Mouse (Mus musculus) midbrain, embryonic 15.5 days (tissue): ENCODE measurements around the gene C2cd4d. TPM values are rescaled to one million over a fixed set of nuclear protein-coding genes. Genes with fewer than 3 reads are reported as not detected.

Experiments used
- ATAC-seq: fragments of 200-750 bp; cut with Nextera tagmentation; replicated peaks from 2 replicates; pipeline ENCODE4 v1.8.0; 2017; ENCODE audit warnings: moderate TSS enrichment
- H3K27ac ChIP-seq: fragments of 300-500 bp; sonication (generic); 2 replicates; pipeline ENCODE4 v1.5.1; 2015; ENCODE audit warnings: mild to moderate bottlenecking, inconsistent platforms
- H3K27me3 ChIP-seq: fragments of 300-500 bp; sonication (generic); replicated peaks from 2 replicates; pipeline ENCODE4 v1.6.1; 2015; ENCODE audit warnings: inconsistent platforms
- H3K36me3 ChIP-seq: fragments of 300-500 bp; sonication (generic); replicated peaks from 2 replicates; pipeline ENCODE4 v1.6.1; 2015; ENCODE audit warnings: inconsistent platforms
- H3K4me1 ChIP-seq: fragments of 300-500 bp; sonication (generic); 2 replicates; pipeline ENCODE4 v1.6.1; 2015; ENCODE audit warnings: inconsistent platforms
- H3K4me2 ChIP-seq: fragments of 300-500 bp; sonication (generic); 2 replicates; pipeline ENCODE4 v1.6.1; 2015; ENCODE audit warnings: inconsistent platforms, mild to moderate bottlenecking, moderate library complexity
- H3K4me3 ChIP-seq: fragments of 300-500 bp; sonication (generic); 2 replicates; pipeline ENCODE4 v1.5.1; 2015; ENCODE audit warnings: mild to moderate bottlenecking, inconsistent platforms
- H3K9ac ChIP-seq: fragments of 300-500 bp; sonication (generic); 2 replicates; pipeline ENCODE4 v1.6.1; 2015; ENCODE audit warnings: mild to moderate bottlenecking, inconsistent platforms
- H3K9me3 ChIP-seq: fragments of 300-500 bp; sonication (generic); 2 replicates; pipeline ENCODE4 v1.6.1; 2016; ENCODE audit warnings: inconsistent platforms
- WGBS: fragments of 180-500 bp; shearing (Covaris S2); methylation state at CpG from one replicate; pipeline ENCODE4 v1.1.7; 2015; ENCODE audit warnings: mixed read lengths; 5-methylcytosine and 5-hydroxymethylcytosine counted together
- polyA plus RNA-seq: library from polyadenylated mRNA; unstranded; fragments of >200 nt; fragmentation: Nextera tagmentation; extraction: Ambion mirVana; gene quantifications from 2 replicates; pipeline ENCODE4 v1.2.1, GENCODE M21; 2015

The C2cd4d gene
- polyA plus RNA-seq = 2.8 and 3.2 TPM in 2 replicates

- ATAC-seq = no peak
- H3K4me1 ChIP-seq = peaks cover 12% of the 10 kb centered on the region; the same call in 1 of the 2 replicates
These were observed at the start of gene C2cd4d for GRCm38 (mm10) chr3:94362138-94362537. C2cd4d (plus strand) TSS chr3:94362438.

DNA sequence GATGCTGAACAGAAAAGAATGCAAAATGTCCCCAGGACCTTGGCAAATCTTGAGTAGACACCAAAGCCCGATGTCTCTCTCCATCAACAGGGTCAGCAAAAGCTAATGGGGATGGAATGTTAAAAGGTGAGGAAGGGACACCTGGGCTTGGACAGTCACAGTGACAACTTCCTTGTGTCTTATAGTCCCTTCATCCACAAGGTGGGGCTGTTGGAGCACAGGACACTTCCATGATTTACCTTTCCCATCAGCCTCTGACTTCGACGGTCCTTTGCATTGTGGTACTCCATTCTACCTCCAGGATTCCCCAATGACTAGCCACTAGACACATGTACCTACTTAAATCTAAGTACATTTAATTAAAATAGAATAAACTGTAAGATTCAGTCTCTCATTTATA lies 33.6 kb upstream of the C2cd4d start:
- WGBS = 71% methylated on average over 3 of the region's 3 CpGs
- no peak overlapping the region for H3K4me2 ChIP-seq

More at GRCm38 (mm10) chr3:94362138-94362537, at the start of gene C2cd4d:
- H3K9me3 ChIP-seq = no peaks in the 10 kb centered on the region
- WGBS = 27% methylated on average over 7 of the region's 7 CpGs
- H3K4me2 ChIP-seq = peak within 1 kb of the TSS; percentile 91
- H3K27ac ChIP-seq = 0 out of 2 replicates have a peak within 1 kb of the TSS, but pooled peaks have one; percentile 69
- peaks cover 7% of the 10 kb centered on the region; the same call in 1 of the 2 replicates for H3K27me3 ChIP-seq
- H3K9ac ChIP-seq = peak within 1 kb of the TSS; percentile 81
- H3K36me3 ChIP-seq = no peaks in the 10 kb centered on the region
- peak within 1 kb of the TSS; percentile 57 for H3K4me3 ChIP-seq

GRCm38 (mm10) chr3:94334442-94334841 lies 27.8 kb upstream of the C2cd4d start:
- H3K4me3 ChIP-seq = no peak overlapping the region
- WGBS = 88% methylated on average over 4 of the region's 4 CpGs
- H3K27ac ChIP-seq = no peak overlapping the region
- no peak overlapping the region for H3K9ac ChIP-seq
- no peaks in the 10 kb centered on the region for H3K4me1 ChIP-seq
- no peak for ATAC-seq
- no peaks in the 10 kb centered on the region for H3K9me3 ChIP-seq
- no peak overlapping the region for H3K4me2 ChIP-seq
- H3K27me3 ChIP-seq = no peaks in the 10 kb centered on the region
- H3K36me3 ChIP-seq = peaks cover 8% of the 10 kb centered on the region; the same call in 1 of the 2 replicates

More for the DNA sequence above, 33.6 kb upstream of the C2cd4d start:
- Histone ChIP-seq H3K27ac (no peak overlapping the region), H3K9me3 (no peaks in the 10 kb centered on the region), H3K4me3 (no peak overlapping the region), H3K36me3 (peaks cover 19% of the 10 kb centered on the region), H3K4me1 (no peaks in the 10 kb centered on the region), H3K27me3 (no peaks in the 10 kb centered on the region), H3K9ac (no peak overlapping the region)
- ATAC-seq = no peak

GRCm38 (mm10) chr3:94338522-94338921 lies 23.7 kb upstream of the C2cd4d start:
- Histone ChIP-seq H3K27me3 (no peaks in the 10 kb centered on the region), H3K4me3 (no peak overlapping the region), H3K27ac (no peak overlapping the region), H3K4me2 (no peak overlapping the region), H3K9ac (no peak overlapping the region), H3K9me3 (no peaks in the 10 kb centered on the region), H3K36me3 (no peaks in the 10 kb centered on the region), H3K4me1 (peaks cover 3% of the 10 kb centered on the region; the same call in 1 of the 2 replicates)
- no peak for ATAC-seq
- WGBS = 89% methylated on average over 3 of the region's 3 CpGs

DNA sequence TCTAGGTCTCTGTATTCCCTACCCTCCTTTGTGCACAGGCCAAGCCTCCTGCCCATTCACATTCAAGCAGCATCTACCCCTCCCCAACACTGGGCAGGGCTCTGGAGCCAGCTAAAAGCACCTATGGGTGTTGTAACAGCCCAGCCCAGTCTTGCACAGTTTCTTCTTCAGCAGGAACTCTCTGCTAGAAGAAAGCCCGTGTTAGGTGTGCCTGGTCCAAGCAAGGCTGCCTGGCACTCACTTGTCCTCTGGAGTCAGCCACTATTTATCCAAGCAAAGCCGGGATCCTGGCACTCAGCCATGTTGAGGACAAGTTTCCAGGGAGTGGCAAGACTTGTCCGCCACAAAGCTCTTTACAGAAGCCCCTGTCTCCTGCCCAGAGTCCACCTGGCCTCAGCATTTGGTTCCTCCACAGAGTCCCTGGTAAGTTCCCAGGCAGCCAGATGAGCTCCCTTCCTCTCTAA lies 20.2 kb upstream of the C2cd4d start, which contains the start of gene Them5:
Them5 (plus strand) TSS at position 141 of the 464 bp plus-strand sequence.
- no peak within 1 kb of the TSS for H3K9ac ChIP-seq
- no peaks in the 10 kb centered on the region for H3K27me3 ChIP-seq
- no peaks in the 10 kb centered on the region for H3K36me3 ChIP-seq
- H3K4me3 ChIP-seq = no peak within 1 kb of the TSS
- WGBS = 58% methylated on average over 3 of the region's 3 CpGs
- H3K27ac ChIP-seq = 0 out of 2 replicates have a peak within 1 kb of the TSS, but pooled peaks have one; percentile 9
- H3K4me1 ChIP-seq = peaks cover 3% of the 10 kb centered on the region; the same call in 1 of the 2 replicates
- H3K4me2 ChIP-seq = no peak within 1 kb of the TSS
- 0 out of 2 replicates have a peak, but pooled peaks have one; percentile 20 for ATAC-seq
- no peaks in the 10 kb centered on the region for H3K9me3 ChIP-seq

DNA sequence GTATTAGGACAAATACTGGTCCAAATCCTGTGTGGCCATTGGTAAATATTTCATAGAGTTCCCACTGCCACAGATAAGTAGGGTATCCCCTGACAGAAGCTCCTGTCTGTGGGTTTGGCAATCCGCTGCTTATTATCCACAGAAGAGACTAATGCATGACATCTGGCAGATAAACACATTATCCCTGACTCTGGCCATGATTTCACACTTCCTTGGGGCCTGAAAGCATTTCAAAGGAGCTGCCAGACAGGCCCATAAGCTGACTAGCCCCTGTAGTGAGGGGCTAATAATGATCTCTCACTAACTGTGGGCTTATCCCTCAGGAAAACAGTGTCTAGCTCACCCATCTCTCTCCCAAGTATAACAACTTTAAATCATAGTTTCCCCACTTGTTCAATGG lies 19.7 kb upstream of the C2cd4d start:
- WGBS = 35% methylated on average over 1 of the region's 1 CpGs
- Histone ChIP-seq H3K4me2 (no peak overlapping the region), H3K9ac (no peak overlapping the region), H3K27me3 (no peaks in the 10 kb centered on the region), H3K36me3 (no peaks in the 10 kb centered on the region), H3K4me3 (no peak overlapping the region), H3K4me1 (peaks cover 3% of the 10 kb centered on the region; the same call in 1 of the 2 replicates), H3K27ac (no peak overlapping the region), H3K9me3 (no peaks in the 10 kb centered on the region)
- ATAC-seq = peak; percentile 62; the same call in 1 of the 2 replicates

DNA sequence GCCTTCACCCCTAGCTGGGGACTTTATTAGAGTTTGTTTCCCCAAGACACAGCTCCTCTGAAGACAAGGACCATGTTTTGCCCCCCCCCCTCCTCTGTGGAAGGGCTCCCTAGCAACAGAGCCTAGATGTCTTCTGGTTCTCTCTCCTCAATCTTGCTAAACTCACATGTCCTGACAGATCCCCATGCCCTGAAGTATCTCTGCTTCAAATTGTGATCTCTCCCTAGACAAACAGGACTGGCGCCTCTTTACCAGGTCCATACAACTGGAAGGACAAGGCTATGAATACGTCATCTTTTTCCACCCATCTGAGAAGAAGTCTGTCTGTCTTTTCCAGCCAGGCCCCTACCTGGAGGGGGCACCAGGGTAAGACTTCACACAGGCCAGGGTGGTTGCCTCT lies 18.1 kb upstream of the C2cd4d start:
- Histone ChIP-seq H3K9ac (no peak overlapping the region), H3K4me3 (no peak overlapping the region), H3K4me2 (no peak overlapping the region), H3K4me1 (peaks cover 3% of the 10 kb centered on the region; the same call in 1 of the 2 replicates), H3K27ac (no peak overlapping the region), H3K36me3 (no peaks in the 10 kb centered on the region), H3K27me3 (no peaks in the 10 kb centered on the region), H3K9me3 (no peaks in the 10 kb centered on the region)
- ATAC-seq = no peak
- WGBS = 95% methylated on average over 2 of the region's 2 CpGs

GRCm38 (mm10) chr3:94344897-94345296 lies 17.3 kb upstream of the C2cd4d start:
- Histone ChIP-seq H3K4me2 (no peak overlapping the region), H3K9me3 (no peaks in the 10 kb centered on the region), H3K36me3 (no peaks in the 10 kb centered on the region), H3K27ac (no peak overlapping the region), H3K9ac (no peak overlapping the region), H3K27me3 (no peaks in the 10 kb centered on the region), H3K4me1 (peaks cover 3% of the 10 kb centered on the region; the same call in 1 of the 2 replicates), H3K4me3 (no peak overlapping the region)
- 59% methylated on average over 3 of the region's 3 CpGs for WGBS
- ATAC-seq = no peak

- Histone ChIP-seq H3K9ac (no peak overlapping the region), H3K4me3 (no peak overlapping the region), H3K27ac (no peak overlapping the region), H3K4me1 (no peaks in the 10 kb centered on the region), H3K9me3 (no peaks in the 10 kb centered on the region), H3K4me2 (no peak overlapping the region), H3K27me3 (no peaks in the 10 kb centered on the region), H3K36me3 (no peaks in the 10 kb centered on the region)
- ATAC-seq = no peak
- WGBS = 85% methylated on average over 2 of the region's 2 CpGs
These were observed 14.1 kb upstream of the C2cd4d start for GRCm38 (mm10) chr3:94348146-94348545.

GRCm38 (mm10) chr3:94360812-94361211 lies 1.4 kb upstream of the C2cd4d start:
- Histone ChIP-seq H3K27ac (no peak overlapping the region), H3K36me3 (no peaks in the 10 kb centered on the region), H3K9ac (no peak overlapping the region), H3K4me2 (no peak overlapping the region), H3K4me3 (no peak overlapping the region), H3K27me3 (0 out of 2 replicates have a peak, but pooled peaks cover 3% of the 10 kb centered on the region), H3K4me1 (peaks cover 12% of the 10 kb centered on the region; the same call in 1 of the 2 replicates), H3K9me3 (no peaks in the 10 kb centered on the region)
- 3% methylated on average over 1 of the region's 1 CpGs for WGBS
- no peak for ATAC-seq

DNA sequence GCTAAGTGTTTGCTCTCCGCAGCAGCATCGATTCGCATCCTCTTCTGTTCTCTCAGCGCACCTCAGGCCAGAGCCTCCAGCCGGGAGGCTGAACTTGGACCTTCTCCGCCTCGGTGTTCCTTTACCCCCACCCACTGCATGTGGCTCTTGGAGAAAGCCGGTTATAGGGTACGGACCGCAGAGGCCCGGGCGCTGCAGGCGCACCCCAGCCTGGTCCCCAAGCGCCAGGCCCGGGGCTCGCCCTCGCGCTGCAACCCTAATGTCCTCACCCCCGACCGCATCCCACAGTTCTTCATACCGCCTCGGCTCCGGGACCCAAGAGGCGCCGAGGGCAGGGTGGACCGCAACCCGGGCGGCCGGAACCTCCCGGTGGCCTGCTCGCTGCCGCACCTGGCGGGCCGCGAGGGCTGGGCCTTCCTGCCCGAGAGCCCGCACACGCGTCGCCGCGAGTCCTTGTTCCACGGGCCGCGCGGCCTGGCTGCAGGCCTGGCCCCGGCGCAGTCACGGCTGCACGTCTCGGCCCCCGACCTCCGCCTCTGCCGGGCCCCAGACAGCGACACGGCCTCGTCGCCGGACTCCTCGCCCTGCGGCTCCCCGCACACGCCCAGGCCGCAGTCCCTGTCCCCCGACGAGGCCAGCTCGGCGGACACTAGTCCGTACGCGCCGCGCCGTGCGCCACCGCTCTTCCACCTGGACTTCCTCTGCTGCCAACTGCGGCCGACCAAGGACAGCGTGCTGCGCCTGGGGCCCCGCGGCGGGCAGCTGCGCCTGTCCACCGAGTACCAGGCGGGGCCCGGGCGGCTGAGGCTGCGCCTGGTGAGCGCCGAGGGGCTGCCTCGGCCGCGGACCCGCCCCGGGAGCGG lies 1.3 kb downstream of the C2cd4d start:
- WGBS = 6% methylated on average over 97 of the region's 97 CpGs
- Histone ChIP-seq H3K9ac (peak overlapping the region; percentile 81), H3K4me2 (peak overlapping the region; percentile 91), H3K27ac (peak overlapping the region; percentile 69), H3K36me3 (no peaks in the 10 kb centered on the region), H3K4me3 (peak overlapping the region; percentile 57), H3K4me1 (peaks cover 12% of the 10 kb centered on the region; the same call in 1 of the 2 replicates), H3K9me3 (no peaks in the 10 kb centered on the region), H3K27me3 (peaks cover 7% of the 10 kb centered on the region; the same call in 1 of the 2 replicates)
- ATAC-seq = peak; percentile 68

DNA sequence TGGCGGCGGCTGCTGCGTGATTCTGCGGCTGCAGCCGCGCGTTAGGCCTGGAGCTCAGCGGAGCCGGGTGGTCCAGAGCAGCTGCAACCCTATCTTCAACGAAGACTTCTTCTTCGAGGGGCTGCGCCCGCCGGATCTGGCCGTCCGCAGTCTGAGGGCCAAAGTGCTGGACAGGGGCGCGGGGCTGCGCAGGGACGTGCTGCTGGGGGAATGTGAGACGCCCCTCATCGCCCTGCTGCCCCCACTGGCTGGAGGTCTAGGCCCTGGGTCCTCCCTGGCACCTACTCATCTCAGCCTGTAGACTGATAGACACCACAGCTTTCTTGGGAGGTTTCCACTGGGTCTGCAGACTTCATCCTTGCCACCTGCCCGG lies 1.9 kb downstream of the C2cd4d start:
- Histone ChIP-seq H3K9me3 (no peaks in the 10 kb centered on the region), H3K36me3 (no peaks in the 10 kb centered on the region), H3K4me1 (peaks cover 12% of the 10 kb centered on the region; the same call in 1 of the 2 replicates), H3K9ac (peak overlapping the region; percentile 81), H3K4me3 (peak overlapping the region; percentile 57), H3K27ac (peak overlapping the region; percentile 69), H3K4me2 (peak overlapping the region; percentile 91), H3K27me3 (peaks cover 7% of the 10 kb centered on the region; the same call in 1 of the 2 replicates)
- peak; percentile 63 for ATAC-seq
- 4% methylated on average over 23 of the region's 23 CpGs for WGBS
